Mouse (Mus musculus): ENCODE results near the gene Xntrpc. TPM values are rescaled to one million over a fixed set of nuclear protein-coding genes. Genes with fewer than 3 reads are reported as not detected.
"Not testable (repeated sequence)": the region's sequence is repeated elsewhere in the genome, so short reads cannot be mapped to it uniquely, and the experiment has no call there.

The Xntrpc gene
- 1.5 and 1.9 TPM in 2 replicates for polyA plus RNA-seq (2015; fragmentation: Nextera tagmentation; extraction: Ambion mirVana)

DNA sequence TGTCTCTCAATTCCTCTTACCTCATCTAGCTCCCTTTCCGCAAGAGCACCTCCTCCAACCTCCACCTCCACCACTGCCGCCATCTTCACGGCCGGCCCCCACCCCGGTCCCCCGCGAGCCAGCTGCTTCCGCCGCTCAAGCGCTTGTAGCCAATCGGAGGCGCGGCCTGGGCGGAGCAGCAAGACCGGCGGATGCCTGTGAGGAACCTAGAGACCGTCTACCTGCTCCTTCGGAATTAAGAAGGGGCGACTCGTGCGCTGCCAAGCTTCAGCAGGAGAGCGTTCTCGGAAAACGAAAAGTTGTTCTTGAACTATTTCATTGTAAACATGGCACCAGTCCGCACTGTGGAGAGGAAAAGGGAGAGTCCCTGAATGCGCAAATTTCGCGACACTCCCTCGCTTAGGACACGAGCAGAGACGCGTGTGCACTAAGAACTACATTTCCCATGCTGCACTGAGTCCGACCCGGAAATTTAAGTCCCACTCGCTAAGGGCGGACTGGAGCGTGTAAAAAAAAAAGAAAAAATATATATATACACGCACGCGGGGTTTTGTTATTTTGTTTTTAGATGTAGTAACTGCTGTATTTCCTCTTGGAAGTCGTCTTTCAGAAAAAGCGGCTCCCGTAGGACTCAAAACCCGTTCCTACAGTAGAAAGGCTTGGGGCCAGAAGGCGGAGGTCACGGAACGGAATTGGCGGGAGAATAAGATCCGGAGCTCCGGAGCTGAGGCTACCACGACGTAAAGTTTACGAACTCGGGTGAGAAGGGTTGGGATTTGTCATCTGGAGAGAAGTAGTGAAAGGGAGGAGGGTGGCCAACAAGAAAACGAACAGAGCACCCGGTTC lies at the start of gene Xntrpc, which contains the start of the genes Rnf121 and Xndc1:
Gene Xntrpc, plus strand, starts transcription at position 668 of the 846 bp plus-strand sequence.
Gene Rnf121, minus strand, starts transcription at position 424 of the 846 bp plus-strand sequence.
Gene Xndc1, plus strand, starts transcription at position 466 of the 846 bp plus-strand sequence.
- H3K36me3 ChIP-seq, result 0 out of 2 replicates have a peak, but pooled peaks cover 3% of the 10 kb centered on the region
- peak within 1 kb of the TSS; percentile 91 for H3K27ac ChIP-seq (replicated peaks)
- no peaks in the 10 kb centered on the region for H3K9me3 ChIP-seq
- peak within 1 kb of the TSS; percentile 78 for H3K9ac ChIP-seq (replicated peaks)
- no peaks in the 10 kb centered on the region for H3K27me3 ChIP-seq
- under 1% methylated on average over 56 of the region's 56 CpGs for WGBS
- peak; percentile 100 for ATAC-seq (replicated peaks)
- H3K4me2 ChIP-seq (replicated peaks), result peak within 1 kb of the TSS; percentile 55
- peak within 1 kb of the TSS; percentile 67 for H3K4me3 ChIP-seq
- peaks cover 40% of the 10 kb centered on the region for H3K4me1 ChIP-seq

DNA sequence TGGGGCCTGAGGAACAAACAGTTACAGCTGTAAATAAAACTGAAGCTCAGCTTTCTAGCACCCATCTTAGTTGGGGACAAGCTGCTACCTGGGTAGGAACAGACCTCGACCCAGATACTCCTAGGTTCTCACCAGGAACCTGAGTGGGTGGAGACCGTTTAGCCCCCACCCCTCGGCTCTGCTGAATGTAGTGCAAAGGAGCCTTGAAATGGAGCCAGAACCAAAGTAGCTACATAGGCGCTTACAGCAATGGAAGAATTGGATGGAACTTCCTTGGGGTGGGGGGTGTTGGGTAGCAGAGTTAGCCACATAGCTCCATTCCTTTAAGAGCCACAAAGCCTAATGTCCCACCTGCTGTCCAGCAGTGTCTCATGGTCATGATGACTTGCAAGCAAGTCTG lies 48.6 kb upstream of the Xntrpc start:
- Histone ChIP-seq H3K27me3 (no peaks in the 10 kb centered on the region), H3K36me3 (peaks cover 88% of the 10 kb centered on the region)
- WGBS, result 84% methylated on average over 4 of the region's 4 CpGs

DNA sequence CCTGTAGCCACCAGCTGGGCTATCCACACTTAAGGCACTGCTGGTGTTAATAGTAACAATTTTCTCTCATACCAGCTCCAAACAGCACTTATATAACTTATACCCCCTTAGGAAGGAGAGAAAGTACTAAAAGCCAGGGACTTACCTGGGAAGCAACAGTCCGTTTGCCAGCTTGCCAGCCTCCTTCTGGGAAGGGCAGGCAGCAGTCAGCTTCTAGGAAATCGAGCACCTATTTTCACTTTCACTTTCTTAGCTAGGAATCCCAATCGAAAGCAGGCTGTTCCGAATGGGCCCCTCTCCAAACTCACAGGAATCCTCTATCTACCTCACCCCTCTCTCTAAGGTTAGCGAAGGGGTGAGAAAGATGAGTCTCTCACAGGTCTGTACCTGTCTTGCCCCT lies 48.1 kb upstream of the Xntrpc start:
- WGBS, result 95% methylated on average over 5 of the region's 5 CpGs
- Histone ChIP-seq H3K36me3 (peaks cover 87% of the 10 kb centered on the region), H3K27me3 (no peaks in the 10 kb centered on the region)

More for the DNA sequence above, 48.6 kb upstream of the Xntrpc start:
- Histone ChIP-seq H3K4me3 (no peak overlapping the region), H3K4me2 (replicated peaks) (no peak overlapping the region), H3K9ac (replicated peaks) (no peak overlapping the region), H3K9me3 (no peaks in the 10 kb centered on the region), H3K27ac (replicated peaks) (no peak overlapping the region), H3K4me1 (no peaks in the 10 kb centered on the region)
- no peak for ATAC-seq (replicated peaks)

DNA sequence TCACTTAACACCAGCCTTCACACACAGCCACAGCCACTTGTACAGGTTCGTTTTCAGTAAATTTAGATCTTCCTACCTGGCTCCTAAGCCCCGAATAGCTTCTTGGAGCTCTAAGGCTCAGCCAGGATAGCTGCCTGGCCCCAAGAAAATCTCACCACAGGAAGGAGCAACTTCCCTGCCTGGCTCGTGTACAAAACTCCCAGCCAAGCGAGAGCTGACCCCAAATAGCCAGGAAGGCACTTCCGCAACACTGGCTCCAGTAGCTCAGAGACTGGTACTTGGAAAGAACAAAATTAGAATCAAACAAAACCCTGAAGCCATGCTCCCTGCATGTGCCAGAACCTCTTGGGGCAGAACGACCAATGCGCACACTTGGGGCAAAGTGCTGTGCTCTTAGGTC lies 47.5 kb upstream of the Xntrpc start:
- H3K27me3 ChIP-seq, result no peaks in the 10 kb centered on the region
- H3K4me1 ChIP-seq, result no peaks in the 10 kb centered on the region
- no peak overlapping the region for H3K9ac ChIP-seq (replicated peaks)
- no peak for ATAC-seq (replicated peaks)
- H3K36me3 ChIP-seq, result peaks cover 87% of the 10 kb centered on the region
- H3K9me3 ChIP-seq, result no peaks in the 10 kb centered on the region
- no peak overlapping the region for H3K4me2 ChIP-seq (replicated peaks)
- WGBS, result 84% methylated on average over 7 of the region's 7 CpGs
- no peak overlapping the region for H3K27ac ChIP-seq (replicated peaks)
- H3K4me3 ChIP-seq, result no peak overlapping the region

More for the DNA sequence above, 48.1 kb upstream of the Xntrpc start:
- H3K9ac ChIP-seq (replicated peaks), result no peak overlapping the region
- no peak overlapping the region for H3K27ac ChIP-seq (replicated peaks)
- no peak overlapping the region for H3K4me2 ChIP-seq (replicated peaks)
- ATAC-seq (replicated peaks), result no peak
- no peaks in the 10 kb centered on the region for H3K9me3 ChIP-seq
- H3K4me3 ChIP-seq, result no peak overlapping the region
- no peaks in the 10 kb centered on the region for H3K4me1 ChIP-seq

DNA sequence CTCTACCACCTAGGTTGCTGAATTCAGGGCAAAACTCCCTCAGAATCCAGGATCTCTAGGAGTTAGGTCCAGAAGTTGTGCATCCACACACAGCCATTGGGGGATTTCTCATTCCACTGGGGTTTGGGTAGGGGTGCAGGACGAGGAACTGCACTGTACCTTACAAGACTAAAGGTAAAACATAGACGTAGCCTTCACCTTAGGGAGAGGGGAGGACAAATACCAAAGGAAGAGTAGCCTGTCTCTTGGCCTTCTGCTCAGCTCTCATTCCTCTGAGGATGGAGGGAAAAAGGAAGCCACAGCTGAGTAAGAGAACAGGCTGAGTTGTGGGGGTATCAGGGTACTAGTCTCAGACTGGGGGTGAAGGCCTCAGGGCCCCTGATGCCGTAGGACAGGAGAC lies 46.9 kb upstream of the Xntrpc start, which contains the start of gene Il18bp:
Gene Il18bp, minus strand, starts transcription at position 101 of the 400 bp plus-strand sequence.
- 95% methylated on average over 3 of the region's 3 CpGs for WGBS
- Histone ChIP-seq H3K27ac (replicated peaks) (no peak within 1 kb of the TSS), H3K4me2 (replicated peaks) (no peak within 1 kb of the TSS), H3K9me3 (no peaks in the 10 kb centered on the region), H3K36me3 (peaks cover 87% of the 10 kb centered on the region), H3K4me3 (no peak within 1 kb of the TSS), H3K4me1 (no peaks in the 10 kb centered on the region), H3K9ac (replicated peaks) (no peak within 1 kb of the TSS), H3K27me3 (no peaks in the 10 kb centered on the region)
- no peak for ATAC-seq (replicated peaks)

DNA sequence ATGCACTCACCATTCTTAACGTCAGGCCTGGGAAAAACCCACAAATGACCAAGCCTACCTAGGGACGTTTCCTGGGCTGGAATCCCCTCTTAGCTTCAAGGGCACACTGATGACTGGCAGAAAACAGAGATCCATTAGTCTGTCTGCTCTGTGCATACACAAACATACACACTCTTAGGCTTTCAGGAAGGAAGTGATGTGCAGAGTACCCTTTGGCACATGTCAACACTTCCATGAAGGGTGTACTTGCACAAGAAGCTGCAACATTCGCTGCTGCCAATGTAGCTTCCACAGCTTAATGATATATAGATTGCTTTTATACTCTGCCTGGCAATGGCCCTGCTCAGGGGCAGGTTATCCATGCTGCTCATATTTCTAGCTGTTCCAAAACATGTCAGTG lies 46.2 kb upstream of the Xntrpc start:
- H3K36me3 ChIP-seq, result peaks cover 85% of the 10 kb centered on the region
- H3K27ac ChIP-seq (replicated peaks), result no peak overlapping the region
- no peak for ATAC-seq (replicated peaks)
- WGBS, result 64% methylated on average over 3 of the region's 3 CpGs
- H3K4me3 ChIP-seq, result no peak overlapping the region
- H3K9ac ChIP-seq (replicated peaks), result no peak overlapping the region
- no peak overlapping the region for H3K4me2 ChIP-seq (replicated peaks)
- H3K9me3 ChIP-seq, result no peaks in the 10 kb centered on the region
- H3K4me1 ChIP-seq, result no peaks in the 10 kb centered on the region
- H3K27me3 ChIP-seq, result no peaks in the 10 kb centered on the region

DNA sequence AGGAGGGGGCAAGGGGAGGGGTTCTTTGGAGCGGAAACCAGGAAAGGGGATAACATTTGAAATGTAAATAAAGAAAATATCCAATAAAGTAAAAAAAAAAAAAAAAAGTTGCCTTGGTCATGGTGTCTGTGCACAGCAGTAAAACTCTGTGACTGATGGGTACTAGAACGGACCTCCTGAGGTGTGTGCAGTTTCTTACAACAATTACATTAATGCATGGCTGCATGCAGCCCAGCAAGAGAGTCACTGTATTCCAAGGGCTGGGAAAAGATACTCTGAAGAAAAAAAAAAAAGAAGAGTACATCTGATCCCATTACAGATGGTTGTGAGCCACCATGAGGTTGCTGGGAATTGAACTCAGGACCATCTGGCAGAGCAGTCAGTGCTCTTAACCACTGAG lies 44.6 kb upstream of the Xntrpc start:
- not testable (repeated sequence) for H3K27me3 ChIP-seq; H3K27ac ChIP-seq (replicated peaks); H3K4me3 ChIP-seq; H3K9ac ChIP-seq (replicated peaks); H3K4me2 ChIP-seq (replicated peaks); H3K4me1 ChIP-seq; H3K9me3 ChIP-seq; ATAC-seq (replicated peaks)
- H3K36me3 ChIP-seq, result peaks cover 77% of the 10 kb centered on the region
- 82% methylated on average over 2 of the region's 2 CpGs for WGBS

DNA sequence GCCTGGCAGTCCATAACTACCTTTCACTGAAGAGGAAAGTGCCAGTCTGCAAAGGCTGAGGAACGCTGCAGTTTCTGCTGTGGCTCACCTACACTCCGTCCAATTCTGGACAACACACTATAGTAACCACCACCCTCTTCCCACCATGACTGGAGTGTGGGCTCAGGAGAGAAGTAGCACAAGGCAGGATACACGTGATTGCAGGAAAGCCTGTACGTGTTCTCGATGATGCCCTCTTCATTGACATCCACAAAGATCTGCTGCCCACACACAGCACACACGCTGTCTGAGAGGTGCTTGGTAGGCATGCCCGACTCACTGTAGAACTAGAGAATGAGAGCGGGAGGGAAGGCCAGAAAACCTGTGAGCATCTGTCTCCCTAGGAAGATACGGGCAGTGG lies 41.7 kb upstream of the Xntrpc start:
- ATAC-seq (replicated peaks), result no peak
- H3K9ac ChIP-seq (replicated peaks), result no peak overlapping the region
- H3K4me2 ChIP-seq (replicated peaks), result no peak overlapping the region
- H3K4me1 ChIP-seq, result no peaks in the 10 kb centered on the region
- no peaks in the 10 kb centered on the region for H3K9me3 ChIP-seq
- 96% methylated on average over 9 of the region's 9 CpGs for WGBS
- H3K36me3 ChIP-seq, result peaks cover 71% of the 10 kb centered on the region
- H3K4me3 ChIP-seq, result no peak overlapping the region
- no peak overlapping the region for H3K27ac ChIP-seq (replicated peaks)
- no peaks in the 10 kb centered on the region for H3K27me3 ChIP-seq

DNA sequence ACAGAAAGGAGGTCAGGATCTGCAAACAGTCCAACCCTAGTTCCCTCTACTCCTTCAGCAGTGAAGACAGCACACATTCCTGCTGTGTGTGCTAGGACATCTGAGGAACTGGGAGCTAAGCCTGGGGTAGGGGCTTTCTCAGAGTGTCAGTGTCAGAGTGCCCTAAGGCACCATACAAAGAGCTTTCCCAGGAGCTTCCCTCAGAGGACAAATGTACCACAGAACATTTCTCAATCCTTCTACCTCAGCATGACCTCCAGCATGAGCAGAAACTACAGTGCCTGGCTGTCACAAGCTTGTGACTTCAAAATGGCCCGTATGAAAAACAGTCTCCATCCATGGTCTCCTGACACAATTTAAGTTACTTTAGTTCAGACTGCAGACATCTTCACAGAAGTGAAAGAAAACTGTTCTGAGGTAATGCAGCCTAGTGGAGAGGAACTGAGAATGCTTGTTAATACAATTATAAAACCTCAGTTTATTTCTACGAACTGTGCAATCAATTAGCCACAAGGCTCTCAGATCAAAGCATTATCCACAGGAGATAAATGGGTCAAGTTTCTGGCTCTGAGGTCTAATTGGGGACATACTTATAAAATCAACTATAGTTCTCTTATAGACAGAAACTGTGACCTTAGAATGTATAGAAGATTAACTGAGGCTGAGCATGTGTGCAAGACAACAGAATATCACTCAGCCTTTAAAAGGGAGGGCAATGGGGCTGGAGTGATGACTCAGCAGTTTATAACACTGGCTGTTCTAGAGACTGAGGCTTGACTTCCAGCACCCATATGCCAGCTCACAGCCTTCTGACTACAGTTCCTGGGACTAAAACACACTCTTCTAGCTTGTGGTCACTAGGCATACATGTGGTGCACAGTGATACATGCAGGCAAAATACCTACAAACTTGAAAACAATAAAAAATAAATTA lies 40.1 kb upstream of the Xntrpc start:
- H3K4me2 ChIP-seq (replicated peaks), result no peak overlapping the region
- H3K36me3 ChIP-seq, result peaks cover 68% of the 10 kb centered on the region
- 73% methylated on average over 2 of the region's 2 CpGs for WGBS
- H3K4me1 ChIP-seq, result no peaks in the 10 kb centered on the region
- no peaks in the 10 kb centered on the region for H3K27me3 ChIP-seq
- no peaks in the 10 kb centered on the region for H3K9me3 ChIP-seq
- H3K9ac ChIP-seq (replicated peaks), result no peak overlapping the region
- H3K4me3 ChIP-seq, result no peak overlapping the region
- no peak overlapping the region for H3K27ac ChIP-seq (replicated peaks)
- no peak for ATAC-seq (replicated peaks)

DNA sequence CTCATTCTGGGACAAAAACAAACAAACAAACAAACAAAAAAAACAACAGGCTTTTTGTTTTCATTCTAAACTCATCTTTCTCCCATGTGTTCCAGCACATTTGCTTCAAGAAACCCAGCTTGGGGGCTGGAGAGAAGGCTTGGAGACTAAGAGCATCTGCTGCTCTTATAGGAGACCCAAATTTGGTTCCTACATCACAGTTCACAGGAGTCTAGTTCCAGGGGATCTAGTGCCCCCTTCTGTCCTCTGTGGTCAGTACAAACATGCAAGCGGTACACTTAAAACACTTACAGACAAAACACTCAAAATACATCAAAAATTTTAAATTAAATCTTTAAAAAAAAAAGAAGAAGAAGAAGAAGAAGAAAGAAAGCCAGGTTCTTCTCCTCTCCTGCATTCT lies 30.6 kb upstream of the Xntrpc start:
- WGBS, result 97% methylated on average over 1 of the region's 1 CpGs
- H3K27me3 ChIP-seq, result no peaks in the 10 kb centered on the region
- peaks cover 79% of the 10 kb centered on the region for H3K36me3 ChIP-seq
- H3K27ac ChIP-seq (replicated peaks), result no peak overlapping the region
- H3K4me3 ChIP-seq, result no peak overlapping the region
- H3K9me3 ChIP-seq, result no peaks in the 10 kb centered on the region
- H3K9ac ChIP-seq (replicated peaks), result no peak overlapping the region
- no peaks in the 10 kb centered on the region for H3K4me1 ChIP-seq
- H3K4me2 ChIP-seq (replicated peaks), result no peak overlapping the region
- ATAC-seq (replicated peaks), result no peak

DNA sequence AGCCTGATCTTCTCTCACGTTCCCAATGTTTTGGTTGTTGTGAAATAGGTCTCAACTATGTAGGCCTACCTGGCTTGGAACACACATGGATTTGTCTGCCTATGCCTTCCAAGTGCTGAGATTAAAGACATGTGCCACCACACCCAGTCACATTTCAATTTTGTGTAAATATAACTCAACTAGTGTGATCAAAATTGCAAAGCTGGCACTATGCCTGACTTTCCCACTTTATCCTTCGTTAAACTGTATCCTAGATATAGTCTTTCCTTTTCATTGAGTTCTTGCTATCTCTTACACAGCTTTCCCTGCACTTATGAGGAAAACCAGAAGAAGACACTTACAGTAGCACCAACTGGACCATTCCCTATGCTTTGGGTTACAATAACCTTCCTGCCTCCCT lies 30.0 kb upstream of the Xntrpc start:
- Histone ChIP-seq H3K4me1 (no peaks in the 10 kb centered on the region), H3K4me2 (replicated peaks) (no peak overlapping the region), H3K27ac (replicated peaks) (no peak overlapping the region), H3K36me3 (peaks cover 79% of the 10 kb centered on the region), H3K27me3 (no peaks in the 10 kb centered on the region), H3K9me3 (no peaks in the 10 kb centered on the region), H3K9ac (replicated peaks) (no peak overlapping the region), H3K4me3 (no peak overlapping the region)
- 81% methylated on average over 2 of the region's 2 CpGs for WGBS
- no peak for ATAC-seq (replicated peaks)

DNA sequence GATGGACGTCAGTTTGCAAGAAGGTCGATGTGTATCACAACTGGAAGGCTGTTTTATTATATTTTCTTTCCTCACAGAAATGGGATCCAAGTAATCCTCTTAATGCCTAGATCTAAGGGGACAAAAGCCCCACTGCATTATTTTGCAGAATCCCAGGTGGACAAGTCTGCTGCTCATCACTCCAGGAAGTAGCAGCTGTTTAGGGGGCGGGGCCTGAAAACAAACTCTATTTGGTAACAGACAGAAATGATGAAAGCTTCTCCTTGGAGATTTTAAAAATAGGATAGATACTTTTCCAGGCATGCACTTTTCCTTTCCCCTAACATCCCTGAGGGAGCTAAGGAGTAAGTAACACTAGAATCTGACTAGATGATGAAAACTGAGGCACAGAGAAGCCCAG lies 28.2 kb upstream of the Xntrpc start:
- Histone ChIP-seq H3K4me2 (replicated peaks) (no peak overlapping the region), H3K4me3 (no peak overlapping the region), H3K27me3 (no peaks in the 10 kb centered on the region), H3K9me3 (no peaks in the 10 kb centered on the region), H3K4me1 (no peaks in the 10 kb centered on the region), H3K27ac (replicated peaks) (no peak overlapping the region), H3K9ac (replicated peaks) (no peak overlapping the region), H3K36me3 (peaks cover 77% of the 10 kb centered on the region)
- WGBS, result 93% methylated on average over 3 of the region's 3 CpGs
- ATAC-seq (replicated peaks), result no peak
